Mouse (Mus musculus): ENCODE results near the gene Mon2.
"Not testable (repeated sequence)": the region's sequence is repeated elsewhere in the genome, so short reads cannot be mapped to it uniquely, and the experiment has no call there.

The Mon2 gene

GRCm38 (mm10) chr10:122990606-122991005 lies 85.7 kb downstream of the Mon2 start:
- DNase-seq = no peak

- no peak for DNase-seq
Measured at GRCm38 (mm10) chr10:122989916-122990315, 86.4 kb downstream of the Mon2 start.

- no peak for DNase-seq
Measured at GRCm38 (mm10) chr10:122988372-122988771, 87.9 kb downstream of the Mon2 start.

- DNase-seq = peak; percentile 76
Measured at GRCm38 (mm10) chr10:122987671-122988128, 88.6 kb downstream of the Mon2 start.

GRCm38 (mm10) chr10:122986320-122987225 lies 89.7 kb downstream of the Mon2 start:
- DNase-seq = peak; percentile 86

GRCm38 (mm10) chr10:122985515-122986319 lies 90.6 kb downstream of the Mon2 start:
- peak; percentile 94 for DNase-seq

- DNase-seq = no peak
Measured at GRCm38 (mm10) chr10:122985252-122985514, 91.1 kb downstream of the Mon2 start.

- DNase-seq = no peak
Measured at GRCm38 (mm10) chr10:122984531-122985251, 91.6 kb downstream of the Mon2 start.

- DNase-seq = no peak
Measured at GRCm38 (mm10) chr10:122983579-122984530, 92.5 kb downstream of the Mon2 start.

GRCm38 (mm10) chr10:122982909-122983578 lies 93.3 kb downstream of the Mon2 start:
- DNase-seq = no peak

GRCm38 (mm10) chr10:122980123-122980522 lies 96.2 kb downstream of the Mon2 start:
- DNase-seq = no peak

GRCm38 (mm10) chr10:122979356-122979755 lies 96.9 kb downstream of the Mon2 start:
- DNase-seq = no peak

- DNase-seq = no peak
Measured at GRCm38 (mm10) chr10:122976038-122976437, 100.3 kb downstream of the Mon2 start.

GRCm38 (mm10) chr10:122973241-122973640 lies 103.1 kb downstream of the Mon2 start:
- no peak for DNase-seq

GRCm38 (mm10) chr10:122970188-122970587 lies 106.1 kb downstream of the Mon2 start:
- DNase-seq = no peak

GRCm38 (mm10) chr10:122966421-122966820 lies 109.9 kb downstream of the Mon2 start:
- DNase-seq = no peak

- DNase-seq = not testable (repeated sequence)
Measured at GRCm38 (mm10) chr10:122965650-122966049, 110.7 kb downstream of the Mon2 start.

- no peak for DNase-seq
Measured at GRCm38 (mm10) chr10:122964241-122964636, 112.1 kb downstream of the Mon2 start.

- DNase-seq = peak; percentile 64
Measured at GRCm38 (mm10) chr10:122963463-122964240, 112.7 kb downstream of the Mon2 start.

GRCm38 (mm10) chr10:122962651-122963050 lies 113.7 kb downstream of the Mon2 start:
- peak; percentile 66 for DNase-seq

- DNase-seq = no peak
Measured at GRCm38 (mm10) chr10:122961494-122961893, 114.8 kb downstream of the Mon2 start.

Data from retina, postnatal 1 day (tissue).